Mouse (Mus musculus): Measurements from ENCODE around the gene Defa17.
"Not testable (repeated sequence)": the region's sequence is repeated elsewhere in the genome, so short reads cannot be mapped to it uniquely, and the experiment has no call there.

DNA sequence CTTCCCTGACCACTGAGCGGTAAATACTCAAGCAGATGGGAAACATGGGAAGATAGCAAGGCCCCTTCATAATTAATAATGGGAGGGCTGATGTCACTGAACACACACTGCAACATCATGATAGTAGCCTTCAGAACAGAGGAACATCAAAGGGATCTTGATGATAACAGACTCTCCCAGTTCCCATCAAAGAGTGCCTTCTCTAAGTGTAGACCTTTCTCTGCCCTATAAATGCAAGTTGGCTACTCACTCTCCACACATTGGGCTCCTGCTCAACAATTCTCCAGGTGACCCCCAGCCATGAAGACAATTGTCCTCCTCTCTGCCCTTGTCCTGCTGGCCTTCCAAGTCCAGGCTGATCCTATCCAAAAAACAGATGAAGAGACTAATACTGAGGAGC is 9.9 kb downstream of the Defa17 start, which contains the start of gene Defa34:
- not testable (repeated sequence) for TF ChIP-seq POLR2A (IDR thresholded peaks at IDR 0.05; ENCODE audit: low read depth, low read length); CTCF (IDR thresholded peaks at IDR 0.05; ENCODE audit: borderline replicate concordance, insufficient read depth, low read length)
